ENCODE assay signal across 26 mouse cellular contexts in genomic region chr2:20206647-20207046, GRCm38 (mm10).
DNase-seq lines count a peak whose midpoint lies in the region; ATAC-seq and TF ChIP-seq lines count a peak whose summit lies in the region.
"Had no signal": no experiment of that assay in that cellular context is flagged by ENCODE, and none has a peak within 500 bp of the region (broad histone marks: within the 10 kb centered on the region; RNA-seq: fewer than 3 reads in every experiment).

No protein-coding gene starts in this region.

- no peak for TF ChIP-seq CTCF in kidney, adult 2 months (conservative IDR thresholded peaks at IDR 0.05; ENCODE audit: insufficient read depth, insufficient read length, low read depth, low read length)
- TF ChIP-seq CTCF in brain, embryonic 14.5 days (IDR thresholded peaks at IDR 0.05; ENCODE audit: borderline replicate concordance, extremely low read depth, insufficient read depth, insufficient read length): no peak

- intact Hi-C loops in heart, postnatal 14 days (cut with DNase I): no loop called here

- H3K36me3 ChIP-seq in kidney, adult 2 months (ENCODE audit: control insufficient read depth, insufficient read depth, low read length): no peaks in the 10 kb centered on the region
- H3K36me3 ChIP-seq: embryonic facial prominence, embryonic 12.5 days; forebrain, embryonic 12.5 days; heart, embryonic 12.5 days; heart, embryonic 15.5 days; hindbrain, embryonic 12.5 days; intestine, embryonic 15.5 days had no signal

- WGBS in kidney, adult 2 months: 51% methylated on average over 1 of the region's 1 CpGs

- no peak overlapping the region for H3K4me3 ChIP-seq in kidney, adult 2 months (ENCODE audit: insufficient read depth, low read depth, low read length)
- H3K4me3 ChIP-seq: embryonic facial prominence, embryonic 12.5 days; erythroblast, embryonic 14.5 days; forebrain, embryonic 12.5 days; heart, adult 2 months; heart, embryonic 12.5 days; heart, embryonic 15.5 days; hindbrain, embryonic 12.5 days; intestine, embryonic 15.5 days had no signal

- ATAC-seq in frontal cortex, adult (ENCODE audit: low TSS enrichment): peak; percentile 73; the same call in 1 of the 2 replicates
- ATAC-seq: CD4-positive, CD25-positive, alpha-beta regulatory T cell, adult 4 months; forebrain, embryonic 16.5 days; hindbrain, embryonic 16.5 days; intestine, embryonic 15.5 days had no signal

- no peak for DNase-seq in frontal cortex, postnatal 10 days (ENCODE audit: low spot score in 2 of 2)
- DNase-seq in kidney, postnatal 14 days: peak; percentile 2
- DNase-seq in kidney, adult 2 months: no peak
- DNase-seq in brain, adult 2 months (ENCODE audit: low read depth, low spot score): peak; percentile 58
- DNase-seq in brain, embryonic 14.5 days (ENCODE audit: low read depth): peak; percentile 21
- no peak for DNase-seq in heart, postnatal 14 days
- DNase-seq: adrenal gland, adult 2 months; adrenal gland, postnatal 14 days; cerebellum, adult 18-20 months; cerebellum, adult 9-10 months; cerebellum, postnatal 14 days; gastrocnemius, postnatal 10 days; gastrocnemius, postnatal 36 days; heart, adult 2 months; kidney, adult 11 months had no signal

- TF ChIP-seq POLR2A in kidney, adult 2 months (IDR thresholded peaks at IDR 0.05; ENCODE audit: low read depth, low read length): no peak
- no peak for TF ChIP-seq POLR2A in brain, embryonic 14.5 days (IDR thresholded peaks at IDR 0.05; ENCODE audit: borderline replicate concordance, extremely low read depth, insufficient read depth, insufficient read length, poor library complexity, severe bottlenecking)

- no peaks in the 10 kb centered on the region for H3K27me3 ChIP-seq in kidney, adult 2 months (replicated peaks; ENCODE audit: control insufficient read depth, insufficient read depth, low read length)
- H3K27me3 ChIP-seq: embryonic facial prominence, embryonic 12.5 days; forebrain, embryonic 12.5 days; heart, embryonic 12.5 days; heart, embryonic 15.5 days; hindbrain, embryonic 12.5 days; intestine, embryonic 15.5 days had no signal

- H3K27ac ChIP-seq in kidney, adult 2 months (ENCODE audit: insufficient read depth, low read depth, low read length): no peak overlapping the region
- H3K27ac ChIP-seq: embryonic facial prominence, embryonic 12.5 days; forebrain, embryonic 12.5 days; heart, adult 2 months; heart, embryonic 15.5 days; hindbrain, embryonic 12.5 days; intestine, embryonic 15.5 days had no signal

- H3K4me1 ChIP-seq in kidney, adult 2 months (ENCODE audit: control insufficient read depth, insufficient read depth, low read length): no peaks in the 10 kb centered on the region
- H3K4me1 ChIP-seq: embryonic facial prominence, embryonic 12.5 days; forebrain, embryonic 12.5 days; hindbrain, embryonic 12.5 days; intestine, embryonic 15.5 days had no signal

Comparison
In these comparisons a context has a peak if more than half of its experiments do, and no peak if none do; other contexts are left out.
1. DNase-seq: peak in kidney, postnatal 14 days (single experiment), brain, adult 2 months (single experiment) and brain, embryonic 14.5 days (single experiment); none in frontal cortex, postnatal 10 days (0 of 2), kidney, adult 2 months (single experiment) and heart, postnatal 14 days (0 of 2).